Mouse (Mus musculus) activated CD4-positive, CD25-positive, alpha-beta regulatory T cell (primary cell): ENCODE results near the gene Gm10337. TPM values are rescaled to one million over a fixed set of nuclear protein-coding genes. Genes with fewer than 3 reads are reported as not detected.

Experiments used
- polyA plus RNA-seq, 2 experiments: library from polyadenylated mRNA; unstranded; fragments of 100-300 nt; shearing (Covaris generic); gene quantifications; one replicate each; pipeline ENCODE4 v1.2.1; 2017

Gene Gm10337
- polyA plus RNA-seq: 1 to 10 TPM in 1 of 2 experiments, not detected in 1; 1.5 TPM

DNA sequence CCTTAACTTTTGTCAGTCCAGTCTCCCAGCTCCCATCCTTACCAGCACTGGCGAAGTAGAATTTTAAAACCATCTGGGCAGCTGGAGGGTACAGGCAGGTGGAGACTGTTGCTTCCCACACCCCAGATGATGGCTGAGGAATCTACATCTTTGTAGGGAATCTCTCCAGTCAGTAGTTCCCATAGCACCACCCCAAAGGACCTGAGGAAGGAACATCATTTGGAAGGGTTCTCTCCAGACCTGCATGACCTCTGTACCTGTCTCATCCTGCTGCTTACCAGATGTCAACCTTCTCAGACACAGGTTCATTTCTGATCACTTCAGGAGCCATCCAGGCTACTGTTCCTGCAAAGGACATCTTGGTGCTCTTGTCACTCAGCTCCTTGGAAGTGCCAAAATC is at the start of gene Gm10337:
TSS of gene Gm10337 (plus strand) at position 276 of the 400 bp plus-strand sequence.

GRCm38 (mm10) chr15:102458904-102459317 is 44.6 kb upstream of the Gm10337 start, which contains the start of gene Prr13:
TSS of gene Prr13 (plus strand) at chr15:102459028.

DNA sequence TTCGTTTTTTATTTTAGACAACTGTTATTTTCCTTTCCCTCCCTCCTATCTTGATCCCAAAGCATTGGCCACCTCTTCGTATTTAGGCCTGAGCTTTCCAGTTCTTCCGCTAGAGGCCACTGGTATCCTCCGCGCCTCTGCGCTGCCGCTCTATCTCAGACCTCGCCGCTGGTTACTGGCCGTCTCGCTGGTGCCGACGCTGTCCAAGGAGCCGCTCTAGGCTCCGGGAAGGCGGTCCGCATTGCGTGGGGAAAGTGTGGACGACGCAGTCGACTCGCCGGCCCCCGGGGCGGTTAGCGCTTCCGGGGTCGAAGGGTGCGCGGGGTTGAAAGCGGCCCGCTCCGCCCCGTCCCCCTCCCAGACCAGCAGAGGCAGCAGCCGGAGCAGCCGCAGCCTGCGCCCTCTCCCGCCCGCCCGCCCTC is 33.3 kb upstream of the Gm10337 start, which contains the start of gene Pcbp2:
TSS of gene Pcbp2 (plus strand) at position 357 of the 422 bp plus-strand sequence.

DNA sequence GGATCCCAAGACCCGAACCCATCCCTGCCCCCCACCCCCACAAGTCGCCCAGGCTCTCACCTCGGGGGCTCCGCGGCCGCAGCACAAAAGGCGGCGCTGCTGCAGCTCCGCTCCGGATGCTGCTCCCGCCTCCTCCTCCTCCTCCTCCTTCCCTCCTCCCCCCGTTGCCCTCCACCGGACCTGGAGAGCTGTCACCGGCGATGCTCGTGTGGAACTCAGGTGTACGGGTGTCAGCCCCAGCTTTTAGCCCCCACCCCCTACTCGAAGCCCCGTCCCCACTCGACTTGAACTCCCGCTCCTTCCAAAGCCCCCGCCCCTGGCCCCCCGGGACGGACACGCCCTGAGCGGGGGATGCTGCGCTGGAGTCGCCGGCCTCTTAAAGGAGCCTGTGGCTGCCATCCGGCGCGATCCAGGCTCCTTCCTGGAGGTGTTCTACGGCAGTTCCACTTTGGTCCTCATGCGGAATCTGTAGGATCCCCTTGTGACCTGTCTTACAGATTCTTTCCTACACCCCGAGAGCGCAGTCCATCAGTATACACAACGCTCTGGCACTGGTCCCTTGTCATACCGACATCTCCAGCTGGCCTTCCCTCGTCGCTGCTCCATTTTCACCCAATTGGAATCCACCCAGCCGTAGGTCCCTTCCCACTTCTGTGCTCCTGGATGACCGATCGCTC is 13.3 kb downstream of the Gm10337 start, which contains the start of gene Map3k12:
TSS of gene Map3k12 (minus strand) at position 337 of the 677 bp plus-strand sequence.

DNA sequence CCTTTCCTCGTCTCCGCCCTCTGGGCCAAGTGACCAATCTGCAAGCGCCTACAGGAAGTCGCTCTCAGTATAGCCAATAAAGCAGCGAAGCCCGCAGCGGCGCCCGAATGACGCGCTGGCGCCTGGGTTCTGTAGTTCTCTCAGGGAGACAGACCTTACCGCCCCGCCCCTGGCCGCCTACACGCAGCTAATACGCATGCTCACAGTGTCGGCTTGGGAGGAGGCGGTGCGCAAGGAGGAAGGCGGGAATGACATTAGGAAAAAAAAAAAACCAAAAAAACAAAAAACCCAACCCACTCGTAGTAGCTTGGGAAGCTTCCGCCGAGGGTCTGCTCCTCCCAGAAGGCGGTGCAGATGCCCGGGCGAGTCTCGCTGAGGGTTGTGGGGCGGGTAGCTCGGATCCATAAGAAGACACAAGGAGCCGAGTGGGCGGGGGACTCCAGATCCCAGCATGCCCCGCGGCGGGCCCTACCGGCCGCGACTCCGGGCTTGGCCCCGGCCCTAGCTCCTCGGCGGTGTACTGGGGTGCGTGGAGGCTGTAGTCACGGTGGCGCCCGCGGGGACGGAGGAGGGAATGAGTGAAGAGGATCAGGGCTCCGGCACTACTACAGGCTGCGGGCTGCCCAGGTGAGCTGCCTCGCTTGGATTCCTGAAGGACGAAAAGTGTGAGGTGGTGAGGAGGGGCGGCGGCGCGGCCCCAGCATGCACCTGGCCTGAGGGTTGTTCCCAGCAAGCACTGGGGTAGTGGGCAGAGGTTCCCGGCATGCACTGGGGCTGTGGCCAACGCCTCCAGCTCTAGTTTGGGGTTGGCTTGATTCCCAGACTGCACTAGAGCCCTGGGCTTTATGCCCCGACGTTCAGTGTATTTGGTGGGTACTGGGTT is 14.7 kb downstream of the Gm10337 start, which contains the start of gene Tarbp2:
TSS of gene Tarbp2 (plus strand) at position 217 of the 883 bp plus-strand sequence.

GRCm38 (mm10) chr15:102524892-102525485 is 21.5 kb downstream of the Gm10337 start, which contains the start of gene Npff:
TSS of gene Npff (minus strand) at chr15:102524942.

Other genes starting within 250 kb of the Gm10337 start
- 10 to 100 TPM; 28.5 to 42.8 TPM for gene Rarg, start 246.2 kb upstream of the Gm10337 start, polyA plus RNA-seq
- not detected for gene Gm9918, start 233.2 kb upstream of the Gm10337 start, polyA plus RNA-seq
- 100 to 1,000 TPM; 108 to 122 TPM for gene Mfsd5, start 224.3 kb upstream of the Gm10337 start, polyA plus RNA-seq
- gene Espl1, start 207.5 kb upstream of the Gm10337 start, polyA plus RNA-seq: 1 to 10 TPM; 2.4 to 3.3 TPM
- gene Pfdn5, start 177.6 kb upstream of the Gm10337 start, polyA plus RNA-seq: 100 to 1,000 TPM; 468 to 570 TPM
- 10 to 100 TPM; 87.6 to 90.3 TPM for gene Myg1, start 172.0 kb upstream of the Gm10337 start, polyA plus RNA-seq
- gene Aaas, start 153.0 kb upstream of the Gm10337 start, polyA plus RNA-seq: 10 to 100 TPM; 46.4 to 47.9 TPM
- not detected for gene Sp7, start 136.5 kb upstream of the Gm10337 start, polyA plus RNA-seq
- 10 to 100 TPM; 10.7 to 15.1 TPM for gene Sp1, start 97.6 kb upstream of the Gm10337 start, polyA plus RNA-seq
- gene Amhr2, start 58.4 kb upstream of the Gm10337 start, polyA plus RNA-seq: under 1 TPM in 1 of 2 experiments, not detected in 1; 0.49 TPM
- gene Prr13, start 44.7 kb upstream of the Gm10337 start, polyA plus RNA-seq: 100 to 1,000 TPM; 479 to 749 TPM
- gene Pcbp2, start 33.2 kb upstream of the Gm10337 start, polyA plus RNA-seq: 100 to 1,000 TPM in 1 of 2 experiments, 10 to 100 TPM in 1; 95.8 to 151 TPM
- gene Map3k12, start 13.3 kb downstream of the Gm10337 start, polyA plus RNA-seq: 1 to 10 TPM; 6.4 to 7.5 TPM
- 10 to 100 TPM; 44.3 to 51.1 TPM for gene Tarbp2, start 14.5 kb downstream of the Gm10337 start, polyA plus RNA-seq
- 1 to 10 TPM; 4.6 to 5.3 TPM for gene Npff, start 21.2 kb downstream of the Gm10337 start, polyA plus RNA-seq
- gene Gm28047, start 121.3 kb downstream of the Gm10337 start, polyA plus RNA-seq: 1 to 10 TPM in 1 of 2 experiments, not detected in 1; 1.2 TPM
- 10 to 100 TPM; 31.6 to 35.5 TPM for gene Atf7, start 121.7 kb downstream of the Gm10337 start, polyA plus RNA-seq
- 10 to 100 TPM; 17.5 to 20.4 TPM for gene Atp5g2, start 168.6 kb downstream of the Gm10337 start, polyA plus RNA-seq
- gene Calcoco1, start 218.5 kb downstream of the Gm10337 start, polyA plus RNA-seq: 10 to 100 TPM; 37.4 to 41.1 TPM